Mouse (Mus musculus) small intestine, adult 2 months (tissue): ENCODE data around the gene Med7.

Source experiments
- CTCF ChIP-seq: fragments of 200-500 bp; IDR thresholded peaks from 2 replicates; pipeline ENCODE4 v1.5.1; 2012; ENCODE audit warnings: low read depth, mild to moderate bottlenecking, control low read depth, inconsistent platforms, low read length, moderate library complexity, mixed read lengths; ENCODE audit not compliant: insufficient replicate concordance, insufficient read length; ENCODE audit errors: extremely low read depth
- POLR2A ChIP-seq: fragments of 200-500 bp; IDR thresholded peaks from 2 replicates; pipeline ENCODE4 v1.6.1; 2012; ENCODE audit warnings: low read depth, mild to moderate bottlenecking, control low read depth, inconsistent platforms, low read length, moderate library complexity

GRCm38 (mm10) chr11:46454453-46455045, 17.8 kb downstream of the Med7 start, which contains the start of gene Havcr2:
- no peak for TF ChIP-seq POLR2A
- TF ChIP-seq CTCF: no peak
